Mouse (Mus musculus) hematopoietic stem cell, adult 5-6 weeks (primary cell): Measurements from ENCODE around the gene Lmna. TPM values are rescaled to one million over a fixed set of nuclear protein-coding genes. Genes with fewer than 3 reads are reported as not detected.
A peak's percentile ranks its signal among the peaks of the same experiment; 100 is the strongest.

Experiments used
- ATAC-seq, 2 experiments: fragments of 125-278 bp in 1 of 2; replicated peaks in 1 of 2; 2 replicates each; pipeline ENCODE4 v1.8.0; 2016 to 2017; ENCODE audit warnings: inconsistent platforms in 2 of 2, mild to moderate bottlenecking in 2 of 2, moderate number of reproducible peaks in 2 of 2, low read depth in 1 of 2, moderate TSS enrichment in 1 of 2; ENCODE audit not compliant: low FRiP score in 2 of 2, poor library complexity in 2 of 2, severe bottlenecking in 2 of 2, insufficient read depth in 1 of 2, low TSS enrichment in 1 of 2
- total RNA-seq: library from RNA; stranded (forward); fragments of 172-1452, 232-1000 nt; gene quantifications from 2 replicates; pipeline ENCODE4 v1.2.3, GENCODE M21; 2017

The Lmna gene
- total RNA-seq, 1 experiment from 2014 or later, result 21.5 TPM

- ATAC-seq, result peak; percentile 81 to 93
Measured at GRCm38 (mm10) chr3:88467116-88467824, 42.5 kb downstream of the Lmna start.

GRCm38 (mm10) chr3:88465127-88465526 lies 44.6 kb downstream of the Lmna start:
- ATAC-seq, result peak in 1 of 2 experiments; percentile 29; a peak in 1 of 4 replicates

- peak; percentile 29 to 40; a peak in 2 of 4 replicates for ATAC-seq
Measured at GRCm38 (mm10) chr3:88464425-88464824, 45.3 kb downstream of the Lmna start.

GRCm38 (mm10) chr3:88460983-88461696 lies 48.6 kb downstream of the Lmna start, which contains the start of gene Sema4a:
Gene Sema4a, minus strand, starts transcription at chr3:88461182.
- ATAC-seq, result no peak

GRCm38 (mm10) chr3:88460029-88460428 lies 49.7 kb downstream of the Lmna start:
- no peak for ATAC-seq

- no peak for ATAC-seq
Measured at GRCm38 (mm10) chr3:88458778-88459219, 51.0 kb downstream of the Lmna start.

- ATAC-seq, result no peak
Measured at GRCm38 (mm10) chr3:88456746-88457532, 52.8 kb downstream of the Lmna start.

- ATAC-seq, result no peak
Measured at GRCm38 (mm10) chr3:88456313-88456712, 53.4 kb downstream of the Lmna start.

- peak in 1 of 2 experiments; percentile 18; a peak in 1 of 4 replicates for ATAC-seq
Measured at GRCm38 (mm10) chr3:88455588-88456264, 54.0 kb downstream of the Lmna start.

GRCm38 (mm10) chr3:88454762-88455587 lies 54.8 kb downstream of the Lmna start:
- ATAC-seq, result peak; percentile 6 to 24; a peak in 2 of 4 replicates

GRCm38 (mm10) chr3:88453986-88454385 lies 55.8 kb downstream of the Lmna start:
- ATAC-seq, result peak; percentile 33 to 40; a peak in 2 of 4 replicates

- ATAC-seq, result no peak
Measured at GRCm38 (mm10) chr3:88453369-88453768, 56.4 kb downstream of the Lmna start.

GRCm38 (mm10) chr3:88452716-88453115 lies 57.0 kb downstream of the Lmna start:
- ATAC-seq, result no peak

GRCm38 (mm10) chr3:88452246-88452645 lies 57.5 kb downstream of the Lmna start:
- no peak for ATAC-seq

GRCm38 (mm10) chr3:88450379-88451131 lies 59.2 kb downstream of the Lmna start:
- no peak for ATAC-seq
